Mouse (Mus musculus): ENCODE measurements around the gene Trmt112. TPM values are rescaled to one million over a fixed set of nuclear protein-coding genes. Genes with fewer than 3 reads are reported as not detected.
A peak's percentile ranks its signal among the peaks of the same experiment; 100 is the strongest.
"Not testable (repeated sequence)": the region's sequence is repeated elsewhere in the genome, so short reads cannot be mapped to it uniquely, and the experiment has no call there.

Gene Trmt112
- polyA plus RNA-seq, 1 experiment from 2014 or later: 165 TPM

DNA sequence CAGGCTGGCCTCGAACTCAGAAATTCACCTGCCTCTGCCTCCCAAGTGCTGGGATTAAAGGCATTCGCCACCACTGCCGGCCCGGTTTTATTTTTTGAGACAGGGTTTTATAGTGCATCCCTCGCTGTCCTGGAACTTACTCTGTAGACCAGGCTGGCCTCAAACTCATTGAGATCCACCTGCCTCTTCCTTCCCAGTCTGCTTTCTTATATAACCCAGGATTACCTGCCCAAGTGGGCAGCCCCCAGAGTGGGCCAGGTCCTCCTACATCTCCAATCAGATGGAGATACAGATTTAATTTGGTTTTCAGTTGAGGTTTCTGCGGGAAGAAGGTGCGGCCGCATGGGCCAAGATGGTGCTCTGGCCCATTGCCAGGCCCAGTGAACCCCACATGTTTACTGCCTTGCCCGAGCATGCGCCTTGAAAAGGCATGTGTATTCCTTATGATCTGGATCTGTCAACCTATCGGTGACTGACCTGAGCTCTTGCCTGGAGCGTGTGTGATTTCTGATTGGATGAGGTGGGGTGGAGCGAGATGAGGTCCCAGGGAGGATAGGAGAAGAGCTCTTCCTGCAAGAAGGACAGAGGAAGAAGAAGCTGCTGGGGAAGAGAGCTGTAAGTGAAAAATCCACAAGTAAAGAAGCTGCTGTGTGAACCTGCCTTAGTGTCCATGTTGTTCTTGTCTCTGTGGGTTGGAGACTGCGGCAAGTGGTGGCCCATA, 15.6 kb upstream of the Trmt112 start:
- WGBS: 90% methylated on average over 14 of the region's 14 CpGs

DNA sequence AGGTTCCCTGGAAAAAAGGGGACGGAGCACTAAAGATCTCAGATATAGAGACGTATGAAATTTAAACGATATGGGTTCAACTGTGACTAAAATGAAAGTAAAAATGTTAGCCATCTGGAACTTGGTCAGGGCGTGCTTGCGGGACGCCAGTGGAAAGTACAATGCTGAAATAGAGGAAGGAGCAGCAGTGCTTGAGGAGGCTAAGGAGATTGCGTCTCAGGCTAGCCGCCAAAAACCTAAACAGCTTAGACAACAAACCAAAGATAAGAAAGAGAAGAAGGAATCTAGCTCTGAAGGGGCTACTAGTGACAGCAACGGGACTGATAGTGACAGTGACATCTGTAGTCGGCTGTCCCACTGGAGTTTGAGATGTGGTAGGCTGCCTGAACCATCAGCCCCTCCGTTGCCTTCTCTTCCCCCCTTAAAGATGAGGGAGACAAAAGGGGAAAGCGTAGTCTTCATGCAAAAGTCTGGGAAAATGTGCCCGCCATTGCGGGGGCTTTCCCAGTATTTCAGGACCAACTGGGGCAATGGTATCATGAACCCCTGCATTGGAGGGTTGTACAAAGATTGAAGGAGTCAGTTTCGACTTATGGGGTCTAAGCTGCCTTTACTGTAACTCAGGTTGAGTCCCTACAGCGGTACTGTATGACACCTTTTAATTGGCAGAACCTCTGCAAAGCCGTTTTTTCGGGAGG, 13.7 kb upstream of the Trmt112 start:
- not testable (repeated sequence) for H3K9ac ChIP-seq; ATAC-seq (ENCODE audit: low FRiP score, low read depth); H3K4me2 ChIP-seq (replicated peaks); H3K27ac ChIP-seq; H3K4me1 ChIP-seq; H3K4me3 ChIP-seq; H3K27me3 ChIP-seq; H3K36me3 ChIP-seq
- WGBS: 86% methylated on average over 18 of the region's 18 CpGs
- H3K9me3 ChIP-seq: peaks cover 11% of the 10 kb centered on the region; the same call in 1 of the 2 replicates

More for the DNA sequence above, 15.6 kb upstream of the Trmt112 start:
- H3K4me3 ChIP-seq: no peak overlapping the region
- no peak overlapping the region for H3K4me2 ChIP-seq (replicated peaks)
- ATAC-seq (ENCODE audit: low FRiP score, low read depth): no peak
- peaks cover 6% of the 10 kb centered on the region; the same call in 1 of the 2 replicates for H3K9me3 ChIP-seq
- no peak overlapping the region for H3K9ac ChIP-seq
- no peaks in the 10 kb centered on the region for H3K27me3 ChIP-seq
- no peaks in the 10 kb centered on the region for H3K36me3 ChIP-seq
- no peak overlapping the region for H3K27ac ChIP-seq
- no peaks in the 10 kb centered on the region for H3K4me1 ChIP-seq

- Histone ChIP-seq H3K27me3 (no peaks in the 10 kb centered on the region), H3K4me1 (no peaks in the 10 kb centered on the region), H3K36me3 (peaks cover 4% of the 10 kb centered on the region; the same call in 1 of the 2 replicates), H3K9me3 (peaks cover 11% of the 10 kb centered on the region; the same call in 1 of the 2 replicates), H3K9ac (no peak overlapping the region), H3K27ac (no peak overlapping the region), H3K4me2 (replicated peaks) (no peak overlapping the region), H3K4me3 (no peak overlapping the region)
- no peak for ATAC-seq (ENCODE audit: low FRiP score, low read depth)
- WGBS: 88% methylated on average over 4 of the region's 4 CpGs
Measured at GRCm38 (mm10) chr19:6899641-6900040, 9.9 kb upstream of the Trmt112 start.

- no peak overlapping the region for H3K4me2 ChIP-seq (replicated peaks)
- H3K9ac ChIP-seq: no peak overlapping the region
- WGBS: 100% methylated on average over 1 of the region's 1 CpGs
- H3K4me3 ChIP-seq: no peak overlapping the region
- no peak for ATAC-seq (ENCODE audit: low FRiP score, low read depth)
- 0 out of 2 replicates have a peak, but pooled peaks cover 5% of the 10 kb centered on the region for H3K9me3 ChIP-seq
- peaks cover 30% of the 10 kb centered on the region for H3K36me3 ChIP-seq
- peaks cover 9% of the 10 kb centered on the region for H3K4me1 ChIP-seq
- H3K27me3 ChIP-seq: no peaks in the 10 kb centered on the region
- no peak overlapping the region for H3K27ac ChIP-seq
Measured at GRCm38 (mm10) chr19:6903031-6903430, 6.5 kb upstream of the Trmt112 start.

DNA sequence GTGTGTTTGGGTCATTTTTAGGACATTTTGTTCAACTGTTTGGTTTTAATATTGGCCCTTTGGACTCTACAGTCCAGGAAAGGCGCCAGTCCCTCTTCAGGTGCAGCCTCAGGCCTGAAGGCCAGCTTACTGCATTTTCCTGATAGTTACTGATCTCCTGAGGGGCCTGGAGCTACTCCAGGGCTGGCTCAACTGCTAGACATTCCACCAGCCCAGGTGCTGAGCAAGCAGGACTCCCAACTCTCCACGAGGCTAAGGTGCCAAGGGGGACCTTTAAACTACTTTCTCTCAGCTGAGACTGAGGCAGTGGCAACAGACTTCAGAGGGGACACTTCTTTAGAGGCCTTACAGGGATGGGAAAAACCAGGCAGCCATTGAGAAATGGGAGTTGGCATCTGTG, 4.7 kb upstream of the Trmt112 start:
- no peak overlapping the region for H3K27ac ChIP-seq
- 74% methylated on average over 2 of the region's 2 CpGs for WGBS
- ATAC-seq (ENCODE audit: low FRiP score, low read depth): no peak

DNA sequence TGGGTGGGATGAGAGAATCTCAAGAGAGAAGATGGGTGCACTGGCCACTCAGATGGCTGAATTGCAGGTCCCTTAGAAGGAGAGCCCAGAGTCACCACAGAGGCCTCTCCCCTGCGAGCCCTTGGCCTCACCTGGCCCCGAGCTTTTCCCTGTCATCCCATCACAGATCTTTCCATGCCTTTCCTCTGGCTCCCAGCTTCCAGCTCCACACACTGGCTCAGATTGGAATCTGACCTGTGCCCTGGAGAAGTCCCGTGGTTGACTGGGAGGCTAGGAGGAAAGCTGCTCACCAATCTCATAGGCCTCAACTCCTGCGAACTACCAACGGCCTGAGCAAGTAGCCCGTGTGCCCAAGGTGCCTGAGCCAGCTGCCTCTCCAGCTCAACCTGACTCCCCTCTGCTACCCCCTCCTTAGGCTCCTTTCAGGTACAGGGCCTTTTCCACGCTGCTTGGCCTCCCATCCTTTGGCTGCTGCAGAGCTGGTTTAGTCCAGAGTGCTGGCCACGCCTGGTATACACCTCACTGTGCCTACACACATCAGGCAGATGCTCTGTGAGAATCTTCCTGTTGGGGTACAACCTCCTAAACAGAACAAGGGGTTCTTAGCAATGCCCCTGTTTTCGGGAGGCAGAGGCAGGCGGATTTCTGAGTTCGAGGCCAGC, 3.9 kb upstream of the Trmt112 start:
- no peak for ATAC-seq (ENCODE audit: low FRiP score, low read depth)
- H3K4me3 ChIP-seq: no peak overlapping the region
- no peaks in the 10 kb centered on the region for H3K27me3 ChIP-seq
- no peak overlapping the region for H3K27ac ChIP-seq
- peaks cover 30% of the 10 kb centered on the region for H3K36me3 ChIP-seq
- H3K4me1 ChIP-seq: peaks cover 18% of the 10 kb centered on the region
- H3K9ac ChIP-seq: no peak overlapping the region
- H3K4me2 ChIP-seq (replicated peaks): no peak overlapping the region
- WGBS: 93% methylated on average over 11 of the region's 11 CpGs
- H3K9me3 ChIP-seq: no peaks in the 10 kb centered on the region

More for the DNA sequence above, 4.7 kb upstream of the Trmt112 start:
- Histone ChIP-seq H3K27me3 (no peaks in the 10 kb centered on the region), H3K4me3 (no peak overlapping the region), H3K9ac (no peak overlapping the region), H3K4me1 (peaks cover 18% of the 10 kb centered on the region), H3K4me2 (replicated peaks) (no peak overlapping the region), H3K36me3 (peaks cover 30% of the 10 kb centered on the region), H3K9me3 (0 out of 2 replicates have a peak, but pooled peaks cover under 1% of the 10 kb centered on the region)

DNA sequence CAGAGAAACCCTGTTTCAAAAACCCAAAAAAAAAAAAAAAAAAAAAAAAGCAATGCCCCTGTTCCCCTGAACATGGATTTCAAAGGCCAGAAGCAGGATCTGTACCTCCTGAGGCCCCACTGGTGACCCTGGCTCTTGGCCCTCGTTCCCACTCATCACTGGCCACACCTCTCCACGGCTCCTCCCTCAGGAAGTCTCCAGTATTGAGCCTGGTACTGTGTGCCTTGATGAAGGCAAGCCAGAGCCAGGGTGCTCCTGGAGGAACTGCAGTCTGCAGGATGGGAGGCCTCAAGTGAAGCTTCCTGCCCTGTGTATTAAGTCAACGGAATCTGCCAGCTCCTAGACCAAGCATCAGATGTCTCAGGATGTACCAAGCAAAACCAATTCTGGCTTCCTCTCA, 3.3 kb upstream of the Trmt112 start:
- Histone ChIP-seq H3K36me3 (peaks cover 32% of the 10 kb centered on the region), H3K27me3 (no peaks in the 10 kb centered on the region), H3K4me2 (replicated peaks) (no peak overlapping the region), H3K9me3 (no peaks in the 10 kb centered on the region), H3K9ac (no peak overlapping the region), H3K27ac (no peak overlapping the region), H3K4me1 (peaks cover 22% of the 10 kb centered on the region), H3K4me3 (no peak overlapping the region)
- ATAC-seq (ENCODE audit: low FRiP score, low read depth): no peak
- 91% methylated on average over 3 of the region's 3 CpGs for WGBS

GRCm38 (mm10) chr19:6907094-6907493, 2.4 kb upstream of the Trmt112 start:
- H3K36me3 ChIP-seq: peaks cover 41% of the 10 kb centered on the region
- H3K9me3 ChIP-seq: no peaks in the 10 kb centered on the region
- H3K27me3 ChIP-seq: no peaks in the 10 kb centered on the region
- peaks cover 26% of the 10 kb centered on the region for H3K4me1 ChIP-seq
- no peak overlapping the region for H3K27ac ChIP-seq
- no peak overlapping the region for H3K4me3 ChIP-seq
- 88% methylated on average over 8 of the region's 8 CpGs for WGBS
- H3K9ac ChIP-seq: no peak overlapping the region
- H3K4me2 ChIP-seq (replicated peaks): no peak overlapping the region
- ATAC-seq (ENCODE audit: low FRiP score, low read depth): no peak

DNA sequence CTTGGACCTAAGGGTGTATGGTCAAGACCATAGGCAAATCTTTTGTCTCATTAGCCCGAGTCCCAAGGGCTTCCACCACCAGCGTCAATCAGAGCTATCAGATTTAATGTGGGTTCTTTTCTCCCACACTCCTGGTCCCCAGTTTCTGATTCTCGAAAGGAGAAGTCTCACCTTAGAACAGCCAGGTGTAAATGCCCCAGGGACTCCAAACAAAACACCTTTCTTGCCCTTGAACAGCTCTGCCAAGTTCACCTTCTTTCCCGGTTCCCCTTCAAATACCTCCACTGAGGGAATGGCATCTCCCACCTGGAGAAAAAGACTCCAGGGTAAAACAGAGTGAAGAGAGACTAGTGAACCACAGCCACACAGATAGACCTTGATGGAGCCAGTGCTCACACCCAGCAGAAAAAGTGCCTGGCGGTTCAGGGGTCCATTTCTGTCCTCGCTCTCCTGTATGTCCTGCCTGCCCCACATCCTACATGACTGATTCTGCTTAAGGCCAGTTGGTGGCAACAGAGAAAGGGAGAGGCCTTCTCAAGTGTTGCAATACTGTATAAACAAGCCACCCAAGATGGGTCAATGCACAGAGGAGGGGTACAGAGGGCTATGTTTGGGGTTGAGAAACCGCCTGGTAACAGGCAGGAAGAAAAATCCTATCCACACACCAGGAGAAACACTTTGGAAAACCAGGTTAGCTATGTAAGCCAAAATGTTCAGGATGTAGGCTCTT, 1.5 kb upstream of the Trmt112 start:
- Histone ChIP-seq H3K4me3 (peak overlapping the region; percentile 64), H3K27me3 (no peaks in the 10 kb centered on the region), H3K9me3 (no peaks in the 10 kb centered on the region), H3K9ac (peak overlapping the region; percentile 78), H3K4me1 (peaks cover 26% of the 10 kb centered on the region), H3K27ac (no peak overlapping the region), H3K36me3 (peaks cover 50% of the 10 kb centered on the region), H3K4me2 (replicated peaks) (peak overlapping the region; percentile 69)
- WGBS: 86% methylated on average over 7 of the region's 7 CpGs
- no peak for ATAC-seq (ENCODE audit: low FRiP score, low read depth)

- 6% methylated on average over 11 of the region's 11 CpGs for WGBS
- no peak; the same call in 1 of the 2 replicates for ATAC-seq (ENCODE audit: low FRiP score, low read depth)
- no peaks in the 10 kb centered on the region for H3K27me3 ChIP-seq
- peak overlapping the region; percentile 64 for H3K4me3 ChIP-seq
- peaks cover 26% of the 10 kb centered on the region for H3K4me1 ChIP-seq
- H3K9ac ChIP-seq: peak overlapping the region; percentile 78
- H3K36me3 ChIP-seq: peaks cover 61% of the 10 kb centered on the region
- H3K27ac ChIP-seq: peak overlapping the region; percentile 98
- peak overlapping the region; percentile 69 for H3K4me2 ChIP-seq (replicated peaks)
- no peaks in the 10 kb centered on the region for H3K9me3 ChIP-seq
Measured at GRCm38 (mm10) chr19:6909021-6909420, 477 bp upstream of the Trmt112 start.

DNA sequence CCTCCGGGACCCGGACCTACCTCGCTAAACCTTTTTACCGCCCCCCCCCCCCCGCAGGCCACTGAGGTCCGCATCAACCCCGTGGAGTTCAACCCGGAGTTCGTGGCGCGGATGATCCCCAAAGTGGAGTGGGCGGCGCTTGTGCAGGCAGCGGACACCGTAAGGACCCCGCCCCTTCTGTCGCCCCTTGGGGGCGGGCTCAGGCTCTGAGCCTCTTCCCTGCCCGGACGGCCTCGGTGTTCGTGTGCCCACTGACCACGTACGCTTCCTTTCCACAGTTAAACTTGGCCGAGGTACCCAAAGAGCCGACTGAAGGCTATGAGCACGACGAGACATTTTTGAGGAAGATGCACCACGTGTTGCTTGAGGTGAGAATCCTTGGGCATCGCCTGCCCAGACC, 808 bp downstream of the Trmt112 start:
- not testable (repeated sequence) for H3K27me3 ChIP-seq, H3K9me3 ChIP-seq
- Histone ChIP-seq H3K4me1 (peaks cover 26% of the 10 kb centered on the region), H3K4me3 (peak overlapping the region; percentile 64), H3K36me3 (peaks cover 56% of the 10 kb centered on the region), H3K27ac (peak overlapping the region; percentile 98), H3K9ac (peak overlapping the region; percentile 78), H3K4me2 (replicated peaks) (peak overlapping the region; percentile 69)
- ATAC-seq (ENCODE audit: low FRiP score, low read depth): peak; percentile 10; the same call in 1 of the 2 replicates
- under 1% methylated on average over 28 of the region's 30 CpGs for WGBS
